Mouse (Mus musculus): Measurements from ENCODE around the gene Kcp. TPM values are rescaled to one million over a fixed set of nuclear protein-coding genes. Genes with fewer than 3 reads are reported as not detected.

The Kcp gene
- polyA plus RNA-seq, 1 experiment from 2014 or later, result 2.8 TPM

DNA sequence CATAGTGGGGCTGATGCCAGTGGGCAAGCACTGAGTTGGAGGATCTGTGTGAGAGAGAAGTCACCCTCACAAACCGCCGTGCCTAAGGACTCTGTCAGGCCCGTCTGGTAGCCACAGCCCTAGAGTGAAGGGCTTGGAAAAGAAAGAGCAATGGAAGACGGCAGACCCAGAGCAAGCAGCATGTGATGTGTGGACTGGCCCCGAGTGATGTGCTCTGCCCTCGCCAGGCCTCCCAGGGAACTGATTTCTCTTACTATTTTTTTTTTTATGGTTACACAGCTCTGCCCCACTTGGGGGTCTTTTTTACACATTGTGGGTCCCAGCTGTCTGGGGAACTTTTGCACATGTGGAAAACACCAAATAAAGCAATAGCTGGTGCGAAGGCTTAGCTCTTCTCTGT lies 46.2 kb downstream of the Kcp start:
- whole genome bisulfite sequencing (ENCODE audit: insufficient replicate concordance), result 48% methylated on average over 7 of the region's 7 CpGs
- H3K9me3 ChIP-seq (replicated peaks; ENCODE audit: control insufficient read depth, low read length), result no peaks in the 10 kb centered on the region
- no peak for ATAC-seq (ENCODE audit: low read depth)
- no peaks in the 10 kb centered on the region for H3K27me3 ChIP-seq (ENCODE audit: control insufficient read depth, insufficient read depth, low read depth, low read length)
- H3K27ac ChIP-seq (ENCODE audit: low read length), result no peak overlapping the region
- H3K9ac ChIP-seq (ENCODE audit: low read depth, low read length), result no peak overlapping the region
- no peaks in the 10 kb centered on the region for H3K4me1 ChIP-seq (ENCODE audit: control insufficient read depth, low read depth, low read length)
- H3K36me3 ChIP-seq (ENCODE audit: control insufficient read depth, insufficient read depth), result no peaks in the 10 kb centered on the region
- no peak overlapping the region for H3K4me2 ChIP-seq (ENCODE audit: low read depth, low read length)
- H3K4me3 ChIP-seq (ENCODE audit: low read depth, low read length), result no peak overlapping the region

DNA sequence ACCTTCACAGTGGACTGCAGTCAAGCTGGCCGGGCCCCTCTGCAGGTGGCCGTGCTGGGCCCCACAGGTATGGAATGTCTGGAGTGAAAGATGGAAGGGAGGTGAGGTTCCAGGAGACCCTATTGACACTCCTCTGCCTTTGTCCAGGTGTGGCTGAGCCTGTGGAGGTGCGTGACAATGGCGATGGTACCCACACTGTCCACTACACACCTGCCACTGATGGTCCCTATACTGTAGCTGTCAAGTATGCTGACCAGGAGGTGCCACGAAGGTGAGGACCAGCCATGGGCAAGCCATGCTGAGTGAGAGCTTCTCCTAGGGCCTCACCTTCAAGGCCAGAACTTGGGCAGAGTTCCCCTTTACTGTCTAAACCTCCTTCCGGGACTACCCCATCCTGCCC lies 57.1 kb downstream of the Kcp start:
- 76% methylated on average over 6 of the region's 6 CpGs for WGBS (ENCODE audit: insufficient replicate concordance)
- H3K9me3 ChIP-seq (replicated peaks; ENCODE audit: control insufficient read depth, low read length), result no peaks in the 10 kb centered on the region

DNA sequence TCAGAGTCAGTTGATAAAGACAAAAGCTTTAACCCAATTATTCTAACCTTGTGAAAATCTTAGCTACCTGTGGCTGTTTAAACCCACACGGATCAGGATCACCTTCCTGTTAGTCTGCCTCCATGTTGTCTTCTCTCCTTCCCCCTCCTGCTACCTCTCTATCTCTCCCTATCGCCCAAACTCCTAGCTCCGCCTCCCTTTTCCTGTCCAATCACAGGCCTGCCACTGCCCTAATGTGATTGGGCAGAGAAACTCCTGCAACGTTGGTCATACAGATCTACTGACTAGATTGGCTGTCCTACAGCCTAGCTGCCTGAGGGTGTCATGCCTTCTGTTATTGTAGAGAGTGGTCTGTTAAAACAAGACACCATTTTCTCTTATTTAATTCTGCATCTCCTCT lies 57.9 kb downstream of the Kcp start:
- Histone ChIP-seq H3K27me3 (ENCODE audit: control insufficient read depth, insufficient read depth, low read depth, low read length) (no peaks in the 10 kb centered on the region), H3K4me3 (ENCODE audit: low read depth, low read length) (no peak overlapping the region), H3K36me3 (ENCODE audit: control insufficient read depth, insufficient read depth) (no peaks in the 10 kb centered on the region), H3K27ac (ENCODE audit: low read length) (no peak overlapping the region), H3K4me2 (ENCODE audit: low read depth, low read length) (no peak overlapping the region), H3K9me3 (replicated peaks; ENCODE audit: control insufficient read depth, low read length) (no peaks in the 10 kb centered on the region), H3K9ac (ENCODE audit: low read depth, low read length) (no peak overlapping the region), H3K4me1 (ENCODE audit: control insufficient read depth, low read depth, low read length) (no peaks in the 10 kb centered on the region)
- no peak for ATAC-seq (ENCODE audit: low read depth)
- WGBS (ENCODE audit: insufficient replicate concordance), result 20% methylated on average over 4 of the region's 4 CpGs

More for the DNA sequence above, 57.1 kb downstream of the Kcp start:
- no peak for ATAC-seq (ENCODE audit: low read depth)
- Histone ChIP-seq H3K36me3 (ENCODE audit: control insufficient read depth, insufficient read depth) (no peaks in the 10 kb centered on the region), H3K27ac (ENCODE audit: low read length) (no peak overlapping the region), H3K9ac (ENCODE audit: low read depth, low read length) (no peak overlapping the region), H3K4me3 (ENCODE audit: low read depth, low read length) (no peak overlapping the region), H3K27me3 (ENCODE audit: control insufficient read depth, insufficient read depth, low read depth, low read length) (no peaks in the 10 kb centered on the region), H3K4me2 (ENCODE audit: low read depth, low read length) (no peak overlapping the region), H3K4me1 (ENCODE audit: control insufficient read depth, low read depth, low read length) (no peaks in the 10 kb centered on the region)

DNA sequence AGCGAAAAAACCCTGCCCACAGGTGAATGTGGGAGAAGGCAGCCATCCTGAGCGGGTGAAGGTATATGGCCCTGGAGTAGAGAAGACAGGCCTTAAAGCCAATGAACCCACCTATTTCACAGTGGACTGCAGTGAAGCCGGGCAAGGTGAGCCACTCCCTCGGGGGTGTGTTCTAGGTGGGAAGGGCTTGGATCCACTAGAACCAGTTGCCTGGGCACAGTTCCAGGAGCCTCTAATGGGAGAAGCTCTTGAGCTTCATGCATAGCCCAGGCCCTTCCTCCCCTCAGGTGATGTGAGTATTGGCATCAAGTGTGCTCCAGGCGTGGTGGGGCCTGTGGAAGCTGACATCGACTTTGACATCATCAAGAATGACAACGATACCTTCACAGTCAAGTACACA lies 62.4 kb downstream of the Kcp start:
- H3K9ac ChIP-seq (ENCODE audit: low read depth, low read length), result no peak overlapping the region
- no peaks in the 10 kb centered on the region for H3K27me3 ChIP-seq (ENCODE audit: control insufficient read depth, insufficient read depth, low read depth, low read length)
- H3K4me1 ChIP-seq (ENCODE audit: control insufficient read depth, low read depth, low read length), result no peaks in the 10 kb centered on the region
- no peak overlapping the region for H3K4me3 ChIP-seq (ENCODE audit: low read depth, low read length)
- WGBS (ENCODE audit: insufficient replicate concordance), result 73% methylated on average over 7 of the region's 7 CpGs
- ATAC-seq (ENCODE audit: low read depth), result no peak
- no peak overlapping the region for H3K27ac ChIP-seq (ENCODE audit: low read length)
- no peaks in the 10 kb centered on the region for H3K36me3 ChIP-seq (ENCODE audit: control insufficient read depth, insufficient read depth)
- H3K9me3 ChIP-seq (replicated peaks; ENCODE audit: control insufficient read depth, low read length), result no peaks in the 10 kb centered on the region
- H3K4me2 ChIP-seq (ENCODE audit: low read depth, low read length), result no peak overlapping the region

DNA sequence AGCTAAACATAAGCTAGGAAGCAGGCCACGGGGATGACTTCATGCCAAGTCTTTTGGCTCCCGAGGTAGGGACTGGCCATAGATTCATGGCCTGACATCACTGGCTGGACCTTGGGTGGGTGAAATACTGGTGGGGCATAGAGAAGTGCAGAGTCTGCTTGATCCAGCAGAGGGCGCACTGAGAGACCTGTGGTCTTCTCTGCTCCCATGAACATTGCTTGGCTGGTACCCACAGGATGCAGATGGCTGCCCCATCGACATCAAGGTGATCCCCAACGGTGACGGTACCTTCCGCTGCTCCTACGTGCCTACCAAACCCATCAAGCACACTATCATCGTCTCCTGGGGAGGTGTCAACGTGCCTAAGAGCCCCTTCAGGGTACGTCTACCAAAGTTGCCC lies 63.0 kb downstream of the Kcp start:
- Histone ChIP-seq H3K4me1 (ENCODE audit: control insufficient read depth, low read depth, low read length) (no peaks in the 10 kb centered on the region), H3K4me2 (ENCODE audit: low read depth, low read length) (no peak overlapping the region), H3K9ac (ENCODE audit: low read depth, low read length) (no peak overlapping the region), H3K4me3 (ENCODE audit: low read depth, low read length) (no peak overlapping the region), H3K9me3 (replicated peaks; ENCODE audit: control insufficient read depth, low read length) (no peaks in the 10 kb centered on the region), H3K27me3 (ENCODE audit: control insufficient read depth, insufficient read depth, low read depth, low read length) (no peaks in the 10 kb centered on the region), H3K27ac (ENCODE audit: low read length) (no peak overlapping the region), H3K36me3 (ENCODE audit: control insufficient read depth, insufficient read depth) (no peaks in the 10 kb centered on the region)
- ATAC-seq (ENCODE audit: low read depth), result no peak
- WGBS (ENCODE audit: insufficient replicate concordance), result 59% methylated on average over 11 of the region's 11 CpGs

DNA sequence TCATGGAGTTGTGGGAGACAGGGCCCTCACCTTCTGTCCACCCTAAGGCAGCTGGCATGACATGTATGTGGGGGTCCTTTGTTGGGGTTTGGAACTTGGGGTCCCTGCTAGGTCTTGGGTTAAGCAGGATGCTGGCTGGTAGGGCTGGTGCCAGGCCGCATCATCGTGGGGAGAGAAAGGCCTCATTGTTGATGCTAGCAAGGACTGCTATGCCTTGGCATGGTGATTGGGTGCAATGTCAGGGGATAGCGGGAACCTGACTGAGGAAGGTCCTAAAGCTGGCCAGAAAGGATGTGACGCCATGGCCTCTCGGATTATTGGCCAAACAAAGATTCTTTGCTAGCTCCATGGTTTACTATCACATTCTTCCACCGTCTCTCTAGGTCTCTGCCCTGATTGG lies 68.0 kb downstream of the Kcp start:
- Histone ChIP-seq H3K4me2 (ENCODE audit: low read depth, low read length) (no peak overlapping the region), H3K4me3 (ENCODE audit: low read depth, low read length) (no peak overlapping the region), H3K4me1 (ENCODE audit: control insufficient read depth, low read depth, low read length) (no peaks in the 10 kb centered on the region), H3K27me3 (ENCODE audit: control insufficient read depth, insufficient read depth, low read depth, low read length) (peaks cover 18% of the 10 kb centered on the region), H3K27ac (ENCODE audit: low read length) (no peak overlapping the region), H3K9me3 (replicated peaks; ENCODE audit: control insufficient read depth, low read length) (no peaks in the 10 kb centered on the region), H3K9ac (ENCODE audit: low read depth, low read length) (no peak overlapping the region), H3K36me3 (ENCODE audit: control insufficient read depth, insufficient read depth) (no peaks in the 10 kb centered on the region)
- ATAC-seq (ENCODE audit: low read depth), result no peak
- 66% methylated on average over 6 of the region's 6 CpGs for WGBS (ENCODE audit: insufficient replicate concordance)

DNA sequence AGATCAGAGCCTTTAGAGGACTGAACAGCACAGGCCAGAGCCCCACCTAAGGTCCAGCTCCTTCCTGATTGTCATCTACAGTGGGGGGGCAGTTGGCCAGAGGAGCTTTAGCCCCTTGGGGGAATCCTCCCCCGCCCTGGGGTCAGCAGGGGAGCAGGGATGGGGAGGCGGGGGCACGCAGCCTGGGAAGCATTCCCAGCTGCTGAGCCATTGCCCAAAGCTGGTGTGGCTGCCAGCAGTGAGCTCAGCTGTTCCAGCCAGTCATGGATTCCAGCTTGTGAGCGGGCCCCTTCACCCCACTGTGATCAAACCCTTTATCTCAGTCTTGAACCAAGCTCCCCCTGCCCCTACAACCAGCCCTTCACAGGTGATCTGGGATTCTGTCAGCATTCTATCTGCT lies 68.5 kb downstream of the Kcp start:
- no peak for ATAC-seq (ENCODE audit: low read depth)
- Histone ChIP-seq H3K36me3 (ENCODE audit: control insufficient read depth, insufficient read depth) (no peaks in the 10 kb centered on the region), H3K27ac (ENCODE audit: low read length) (no peak overlapping the region), H3K4me2 (ENCODE audit: low read depth, low read length) (no peak overlapping the region), H3K9me3 (replicated peaks; ENCODE audit: control insufficient read depth, low read length) (no peaks in the 10 kb centered on the region), H3K9ac (ENCODE audit: low read depth, low read length) (no peak overlapping the region), H3K4me1 (ENCODE audit: control insufficient read depth, low read depth, low read length) (no peaks in the 10 kb centered on the region), H3K4me3 (ENCODE audit: low read depth, low read length) (no peak overlapping the region), H3K27me3 (ENCODE audit: control insufficient read depth, insufficient read depth, low read depth, low read length) (peaks cover 24% of the 10 kb centered on the region)
- 69% methylated on average over 4 of the region's 4 CpGs for WGBS (ENCODE audit: insufficient replicate concordance)

DNA sequence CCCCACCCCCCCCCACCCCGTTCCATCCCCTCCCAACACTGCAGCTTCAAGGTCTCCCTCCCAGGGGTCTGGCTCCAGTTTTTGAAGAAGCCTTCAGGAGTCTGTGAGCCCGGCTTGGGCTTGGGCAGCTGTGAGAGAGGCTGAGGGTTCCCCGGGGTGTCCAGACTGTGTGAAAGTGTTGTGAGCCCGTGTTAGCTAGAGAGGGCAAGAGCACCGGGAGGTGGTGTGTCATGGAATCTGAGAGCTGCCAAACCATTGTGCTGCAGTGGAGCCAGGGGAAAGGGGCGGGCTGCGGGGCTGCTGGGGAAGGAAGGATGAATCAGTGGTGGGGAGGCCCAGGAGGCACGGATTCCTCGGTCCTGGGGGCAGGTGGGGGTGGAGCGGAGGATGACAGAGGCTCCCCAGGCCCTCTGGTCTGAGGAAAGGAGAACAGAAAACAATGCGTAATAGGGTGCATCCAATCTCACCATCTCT lies 71.3 kb downstream of the Kcp start:
- ATAC-seq (ENCODE audit: low read depth), result no peak
- 10% methylated on average over 11 of the region's 11 CpGs for WGBS (ENCODE audit: insufficient replicate concordance)
- H3K4me3 ChIP-seq (ENCODE audit: low read depth, low read length), result no peak overlapping the region
- H3K27ac ChIP-seq (ENCODE audit: low read length), result no peak overlapping the region
- H3K4me2 ChIP-seq (ENCODE audit: low read depth, low read length), result no peak overlapping the region
- no peak overlapping the region for H3K9ac ChIP-seq (ENCODE audit: low read depth, low read length)
- H3K36me3 ChIP-seq (ENCODE audit: control insufficient read depth, insufficient read depth), result no peaks in the 10 kb centered on the region
- H3K9me3 ChIP-seq (replicated peaks; ENCODE audit: control insufficient read depth, low read length), result no peaks in the 10 kb centered on the region
- no peaks in the 10 kb centered on the region; the same call in 1 of the 2 replicates for H3K4me1 ChIP-seq (ENCODE audit: control insufficient read depth, low read depth, low read length)
- H3K27me3 ChIP-seq (ENCODE audit: control insufficient read depth, insufficient read depth, low read depth, low read length), result peaks cover 49% of the 10 kb centered on the region

DNA sequence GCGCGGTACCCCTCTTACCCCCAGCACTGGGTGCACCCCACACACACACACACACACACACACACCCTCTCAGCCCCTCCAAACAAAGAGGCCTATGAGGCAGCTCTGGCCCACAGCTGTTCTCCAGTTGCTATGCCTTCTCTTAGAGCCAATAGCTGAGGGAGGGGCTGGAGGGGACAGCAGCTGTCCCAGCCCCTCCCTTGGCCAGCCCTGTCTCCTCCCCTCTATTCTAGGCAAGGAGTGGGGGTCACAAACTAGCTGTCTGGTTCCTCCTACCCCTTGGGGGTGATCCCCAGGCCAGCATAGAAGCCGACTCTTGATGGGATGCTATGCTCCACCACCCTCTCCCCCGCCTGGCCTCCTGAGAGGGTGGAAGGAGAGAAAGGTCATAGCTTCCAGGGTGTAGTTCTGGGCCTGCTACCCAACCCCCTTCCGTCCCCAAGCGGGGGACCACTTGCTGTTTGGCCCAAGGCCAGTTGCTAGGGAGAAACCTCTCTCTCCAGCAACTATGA lies 71.8 kb downstream of the Kcp start:
- H3K27me3 ChIP-seq (ENCODE audit: control insufficient read depth, insufficient read depth, low read depth, low read length), result peaks cover 49% of the 10 kb centered on the region
- no peak overlapping the region for H3K4me3 ChIP-seq (ENCODE audit: low read depth, low read length)
- 30% methylated on average over 6 of the region's 6 CpGs for WGBS (ENCODE audit: insufficient replicate concordance)
- no peaks in the 10 kb centered on the region for H3K36me3 ChIP-seq (ENCODE audit: control insufficient read depth, insufficient read depth)
- no peak for ATAC-seq (ENCODE audit: low read depth)
- H3K4me1 ChIP-seq (ENCODE audit: control insufficient read depth, low read depth, low read length), result no peaks in the 10 kb centered on the region; the same call in 1 of the 2 replicates
- H3K9me3 ChIP-seq (replicated peaks; ENCODE audit: control insufficient read depth, low read length), result no peaks in the 10 kb centered on the region
- H3K27ac ChIP-seq (ENCODE audit: low read length), result no peak overlapping the region
- H3K9ac ChIP-seq (ENCODE audit: low read depth, low read length), result no peak overlapping the region
- H3K4me2 ChIP-seq (ENCODE audit: low read depth, low read length), result no peak overlapping the region

Data from liver, embryonic 16.5 days (tissue).